Mouse (Mus musculus) thymus, postnatal 14 days (tissue): ENCODE measurements around the gene Dusp1.

Experiments
- DNase-seq: peaks from one replicate; pipeline ENCODE4 v3.0.0; 2021

Dusp1 gene

GRCm38 (mm10) chr17:26494642-26495468 lies 67.1 kb downstream of the Dusp1 start:
- DNase-seq: no peak

DNA sequence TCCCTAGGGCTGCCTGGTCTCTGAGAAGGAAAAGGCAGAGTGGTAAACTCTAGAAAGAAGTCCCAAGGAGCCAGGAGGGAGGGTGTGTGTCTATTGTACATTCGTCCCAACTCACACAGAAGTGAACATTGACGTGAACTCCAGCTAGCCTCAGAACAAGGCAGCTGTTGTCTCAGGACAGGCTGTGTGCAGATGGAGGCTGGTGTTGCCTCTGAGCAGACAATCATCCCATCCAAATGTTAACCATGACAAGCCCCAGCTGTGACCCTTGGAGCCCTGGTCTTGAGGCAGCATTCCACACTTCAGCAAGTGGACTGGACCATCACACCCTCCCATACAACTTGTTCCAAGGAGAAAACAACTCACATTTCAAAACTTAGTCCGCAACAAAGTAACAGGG lies 69.7 kb downstream of the Dusp1 start:
- no peak for DNase-seq

GRCm38 (mm10) chr17:26490910-26491309 lies 71.0 kb downstream of the Dusp1 start:
- no peak for DNase-seq

GRCm38 (mm10) chr17:26490072-26490471 lies 71.9 kb downstream of the Dusp1 start:
- no peak for DNase-seq

DNA sequence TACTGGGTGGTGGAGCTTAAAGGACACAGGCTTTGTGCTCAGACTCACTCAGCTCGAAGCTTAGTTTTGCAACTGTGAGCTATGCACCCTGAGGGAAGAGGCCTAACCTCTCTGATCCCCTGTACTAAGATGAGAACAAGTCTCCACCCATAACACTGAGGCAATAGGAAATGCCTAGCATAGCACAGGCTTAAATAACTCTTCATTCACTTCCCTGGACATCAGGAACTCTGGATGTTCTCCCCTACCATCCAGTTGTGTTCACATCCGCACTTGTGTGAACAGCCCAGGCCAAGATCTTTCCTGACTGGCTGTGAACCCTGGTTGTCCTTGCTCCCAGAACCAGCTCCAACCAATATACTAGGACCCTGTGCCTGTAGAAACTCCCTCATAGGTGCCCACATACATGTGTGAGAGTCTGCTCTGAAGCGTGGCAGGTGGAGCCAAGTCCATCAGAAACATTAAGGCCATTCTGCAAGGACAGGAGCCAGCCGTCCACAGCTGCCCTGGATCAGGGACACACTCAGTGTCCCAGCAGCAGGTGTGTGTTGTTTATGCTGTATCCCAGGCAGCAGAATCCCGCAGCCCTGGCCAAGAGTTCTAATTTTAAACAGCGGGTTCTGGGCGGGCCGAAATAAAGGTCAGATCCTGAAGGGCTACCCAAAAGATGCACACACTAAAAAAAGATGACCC lies 73.1 kb downstream of the Dusp1 start:
- DNase-seq: no peak

DNA sequence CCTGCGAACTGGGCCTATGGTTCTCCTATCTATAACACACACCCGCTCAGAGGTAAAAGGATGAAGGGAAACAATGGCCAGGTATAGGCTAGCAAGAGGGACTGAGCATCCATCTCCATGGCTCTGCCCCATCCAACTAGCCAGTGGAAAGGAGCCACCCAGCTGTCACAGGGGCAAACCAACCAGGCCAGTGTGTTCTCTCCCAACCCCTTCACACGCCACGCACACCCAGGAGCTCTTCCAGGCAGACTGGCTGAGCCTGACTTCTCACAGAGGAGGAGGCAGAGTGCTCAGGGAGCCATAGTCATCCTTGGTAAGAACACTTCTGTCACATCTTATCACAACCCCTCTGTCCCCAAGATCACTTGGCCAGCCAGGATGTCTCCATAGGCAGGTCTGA lies 74.0 kb downstream of the Dusp1 start:
- DNase-seq: no peak

DNA sequence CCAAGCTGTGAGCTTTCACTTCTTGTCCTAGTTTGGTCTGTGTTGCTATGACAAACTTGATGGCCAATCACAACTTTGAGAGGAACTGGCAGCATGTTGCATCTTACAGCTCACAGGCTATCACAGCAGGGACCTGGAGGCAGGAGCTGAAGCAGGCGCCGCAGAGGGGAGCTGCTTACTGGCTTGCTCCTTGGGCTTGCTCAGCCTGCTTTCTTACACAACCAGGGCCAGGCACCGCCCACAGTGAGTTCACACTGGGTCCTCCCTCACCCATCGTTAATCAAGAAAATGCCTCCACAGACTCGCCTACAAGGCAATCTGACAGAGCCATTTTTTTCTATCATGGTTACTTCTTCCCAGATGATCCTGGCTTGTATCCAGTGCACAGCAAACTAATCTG lies 74.7 kb downstream of the Dusp1 start:
- DNase-seq: no peak

- DNase-seq: no peak
Observed at GRCm38 (mm10) chr17:26484626-26485421, 77.1 kb downstream of the Dusp1 start.

DNA sequence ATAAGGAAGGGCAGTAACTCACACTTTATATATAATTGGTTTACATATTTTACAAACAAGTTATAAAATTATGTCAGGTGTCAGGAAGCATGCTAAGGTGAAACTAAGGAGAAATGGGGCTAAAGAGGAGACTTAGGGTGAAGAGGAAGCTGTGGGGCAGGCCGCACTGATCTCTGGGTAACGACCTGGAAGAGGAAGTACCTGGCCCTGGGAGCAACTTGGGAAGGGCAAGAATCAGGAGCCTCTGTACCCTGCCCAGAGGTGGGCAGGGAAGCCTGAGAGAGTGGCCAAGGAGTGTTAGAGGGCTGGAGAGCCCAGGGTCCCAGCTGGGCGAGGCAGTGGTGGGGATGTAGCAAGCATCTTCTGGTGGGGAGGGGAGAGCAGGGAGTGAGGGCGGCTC lies 81.0 kb downstream of the Dusp1 start:
- DNase-seq: no peak

GRCm38 (mm10) chr17:26479619-26480018 lies 82.3 kb downstream of the Dusp1 start:
- no peak for DNase-seq

- DNase-seq: no peak
Observed at GRCm38 (mm10) chr17:26478672-26479071, 83.3 kb downstream of the Dusp1 start.

- no peak for DNase-seq
Observed at GRCm38 (mm10) chr17:26476871-26477270, 85.1 kb downstream of the Dusp1 start.

GRCm38 (mm10) chr17:26468102-26468894 lies 93.6 kb downstream of the Dusp1 start:
- DNase-seq: no peak

GRCm38 (mm10) chr17:26467619-26468018 lies 94.3 kb downstream of the Dusp1 start:
- no peak for DNase-seq

- peak; percentile 83 for DNase-seq
Observed at GRCm38 (mm10) chr17:26466741-26467150, 95.2 kb downstream of the Dusp1 start.

GRCm38 (mm10) chr17:26464972-26465371 lies 97.0 kb downstream of the Dusp1 start:
- DNase-seq: no peak

- no peak for DNase-seq
Observed at GRCm38 (mm10) chr17:26464481-26464880, 97.4 kb downstream of the Dusp1 start.

DNA sequence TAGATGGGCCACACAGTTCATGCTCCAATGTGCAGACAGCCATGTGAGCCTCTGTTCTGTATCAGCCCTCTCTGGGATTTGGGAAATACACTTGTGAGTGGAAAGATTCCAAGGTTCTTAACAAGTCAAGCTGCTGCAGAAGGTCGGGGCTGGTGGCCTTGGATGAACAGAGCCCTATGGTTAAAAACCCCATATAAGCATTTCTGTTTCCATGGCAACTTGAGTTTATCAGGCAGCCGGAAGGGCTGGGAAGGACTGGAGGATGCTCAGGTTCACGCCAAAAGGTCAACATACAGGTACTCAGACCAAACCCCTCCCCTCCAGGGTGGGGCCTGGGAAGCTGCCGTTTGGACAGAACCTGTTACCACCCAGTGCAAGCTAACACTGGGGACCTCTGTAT lies 97.9 kb downstream of the Dusp1 start:
- DNase-seq: no peak

GRCm38 (mm10) chr17:26463432-26463831 lies 98.5 kb downstream of the Dusp1 start:
- no peak for DNase-seq

GRCm38 (mm10) chr17:26462634-26463170 lies 99.2 kb downstream of the Dusp1 start:
- peak; percentile 79 for DNase-seq

GRCm38 (mm10) chr17:26458049-26458448 lies 103.9 kb downstream of the Dusp1 start:
- DNase-seq: no peak

DNA sequence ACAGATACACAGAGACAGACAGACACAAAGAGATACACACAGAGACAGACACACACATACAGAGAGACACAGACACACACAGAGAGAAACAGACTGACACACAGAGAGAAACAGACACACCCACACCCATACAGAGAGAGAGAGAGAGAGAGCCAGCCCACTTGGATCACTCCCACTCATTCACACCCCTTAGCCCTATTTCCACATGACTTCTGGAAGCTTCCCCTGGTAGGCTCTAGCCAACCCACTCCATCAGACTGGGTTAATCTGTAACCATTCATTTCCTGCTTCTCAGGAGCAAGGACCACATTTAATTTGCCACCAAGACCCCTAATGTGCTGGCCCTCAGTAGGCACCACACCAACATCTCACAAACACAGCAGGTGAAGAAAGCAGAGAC lies 104.4 kb downstream of the Dusp1 start:
- no peak for DNase-seq
